Mouse (Mus musculus) spleen, adult 2 months (tissue): ENCODE measurements around the gene Ifitm1. TPM values are rescaled to one million over a fixed set of nuclear protein-coding genes. Genes with fewer than 3 reads are reported as not detected.

ENCODE experiments used
- DNase-seq, 2 experiments: peaks; one replicate each; pipeline versions ENCODE4 v3.0.0 to v3.0.0-alpha.2; 2012 to 2021; ENCODE audit warnings: low spot score in 2 of 2, low read depth in 1 of 2
- H3K27ac ChIP-seq: fragments of 200-500 bp; 2 replicates; pipeline ENCODE4 v1.5.1; 2012; ENCODE audit warnings: low read length, inconsistent platforms; ENCODE audit not compliant: insufficient read depth
- H3K27me3 ChIP-seq: fragments of 200-500 bp; 2 replicates; pipeline ENCODE4 v1.6.1; 2012; ENCODE audit warnings: mild to moderate bottlenecking, moderate library complexity, low read length, inconsistent platforms; ENCODE audit not compliant: control insufficient read depth, insufficient read depth
- H3K36me3 ChIP-seq: fragments of 200-500 bp; 2 replicates; pipeline ENCODE4 v1.6.1; 2012; ENCODE audit warnings: mild to moderate bottlenecking, low read length, inconsistent platforms; ENCODE audit not compliant: control insufficient read depth, insufficient read depth
- H3K4me1 ChIP-seq: fragments of 200-500 bp; 2 replicates; pipeline ENCODE4 v1.6.1; 2011; ENCODE audit warnings: inconsistent platforms; ENCODE audit not compliant: control insufficient read depth, insufficient read depth, insufficient read length
- H3K4me3 ChIP-seq: fragments of 200-500 bp; 2 replicates; pipeline ENCODE4 v1.5.1; 2011; ENCODE audit warnings: mild to moderate bottlenecking, inconsistent platforms; ENCODE audit not compliant: insufficient read depth, insufficient read length; ENCODE audit errors: extremely low read depth
- CTCF ChIP-seq: fragments of 200-500 bp; IDR thresholded peaks from 2 replicates; pipeline ENCODE4 v1.5.1; 2011; ENCODE audit warnings: mild to moderate bottlenecking, inconsistent platforms; ENCODE audit not compliant: insufficient read depth, insufficient read length, insufficient replicate concordance; ENCODE audit errors: extremely low read depth
- POLR2A ChIP-seq: fragments of 200-500 bp; IDR thresholded peaks from 2 replicates; pipeline ENCODE4 v1.6.1; 2011; ENCODE audit warnings: low read depth, low read length, inconsistent platforms
- WGBS: fragments of 180-500 bp; shearing (Covaris S2); methylation state at CpG from one replicate; pipeline ENCODE4 v1.1.7; 2018; 5-methylcytosine and 5-hydroxymethylcytosine counted together
- polyA plus RNA-seq: library from polyadenylated mRNA; depleted of rRNA; stranded (reverse); fragments of >200 nt; gene quantifications from 2 replicates; pipeline ENCODE4 v1.2.3, GENCODE M21; 2012

The Ifitm1 gene
- polyA plus RNA-seq, 1 experiment, result 159 TPM

DNA sequence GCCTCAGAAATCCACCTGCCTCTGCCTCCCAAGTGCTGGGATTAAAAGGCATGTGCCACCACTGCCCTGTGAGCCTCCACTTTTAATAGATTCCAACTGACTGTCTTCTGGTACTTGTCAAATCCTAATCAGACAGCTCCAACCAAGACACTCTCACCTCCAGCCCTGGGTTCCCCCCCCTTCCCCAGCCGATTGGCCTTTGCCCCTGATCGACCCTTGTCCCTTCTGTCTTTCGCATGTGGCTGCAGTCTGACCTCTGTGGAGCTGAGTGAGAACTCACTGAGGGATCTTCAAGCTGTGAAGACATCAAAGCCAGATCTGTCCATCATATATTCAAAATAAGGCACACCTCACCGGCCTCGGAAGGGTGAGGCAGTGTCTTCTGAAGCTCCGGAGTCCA lies 39.8 kb upstream of the Ifitm1 start:
- no peak for DNase-seq
- Histone ChIP-seq H3K27me3 (peaks cover 10% of the 10 kb centered on the region), H3K36me3 (no peaks in the 10 kb centered on the region), H3K27ac (no peak overlapping the region), H3K4me1 (peaks cover 4% of the 10 kb centered on the region; the same call in 1 of the 2 replicates), H3K4me3 (no peak overlapping the region)
- 93% methylated on average over 6 of the region's 6 CpGs for WGBS
- no peak for TF ChIP-seq POLR2A
- TF ChIP-seq CTCF, result no peak

DNA sequence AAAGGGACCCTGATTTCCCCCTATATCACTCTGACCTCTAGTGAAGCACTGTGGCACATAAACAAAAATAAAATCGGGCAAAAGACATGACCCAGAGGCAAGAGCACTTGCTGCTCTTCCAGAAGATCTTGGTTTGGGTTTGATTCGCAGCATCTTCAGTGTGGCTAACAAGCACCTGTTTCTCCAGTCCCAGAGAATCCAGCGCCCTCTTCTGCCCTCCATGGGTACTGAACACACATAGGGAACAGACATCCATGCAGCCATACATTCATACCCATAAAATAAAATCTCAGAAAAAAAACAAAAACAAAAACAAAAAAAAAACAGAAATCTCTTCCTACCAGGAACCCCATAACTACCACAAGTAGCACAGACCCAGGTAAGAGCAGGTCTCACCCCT lies 28.6 kb upstream of the Ifitm1 start:
- peaks cover 8% of the 10 kb centered on the region; the same call in 1 of the 2 replicates for H3K4me1 ChIP-seq
- H3K27ac ChIP-seq, result no peak overlapping the region
- 66% methylated on average over 3 of the region's 3 CpGs for WGBS
- no peak overlapping the region for H3K4me3 ChIP-seq
- no peaks in the 10 kb centered on the region for H3K36me3 ChIP-seq
- DNase-seq, result no peak
- H3K27me3 ChIP-seq, result no peaks in the 10 kb centered on the region
- TF ChIP-seq CTCF, result no peak
- TF ChIP-seq POLR2A, result no peak

DNA sequence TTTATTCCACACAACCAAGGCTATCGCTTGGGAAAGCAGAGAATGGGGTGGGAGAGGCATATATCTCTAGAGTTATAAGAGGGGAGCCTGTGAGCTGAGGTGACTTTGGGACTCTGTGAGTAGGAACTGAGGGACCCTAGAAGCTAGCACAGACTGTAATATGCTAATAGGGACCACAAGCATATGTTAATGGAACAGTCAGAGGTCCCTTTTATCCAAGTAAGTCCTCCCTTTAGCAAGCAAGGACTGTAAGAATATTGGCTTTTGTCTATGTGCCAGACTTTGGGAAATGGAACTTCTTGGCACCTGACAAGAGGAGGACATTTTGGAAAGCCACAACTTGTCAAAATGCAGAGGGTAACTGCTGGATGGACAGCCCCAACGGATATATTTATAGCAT lies 28.1 kb upstream of the Ifitm1 start:
- H3K4me1 ChIP-seq, result peaks cover 8% of the 10 kb centered on the region; the same call in 1 of the 2 replicates
- H3K27me3 ChIP-seq, result no peaks in the 10 kb centered on the region
- H3K36me3 ChIP-seq, result no peaks in the 10 kb centered on the region
- DNase-seq, result no peak
- 79% methylated on average over 2 of the region's 2 CpGs for WGBS
- TF ChIP-seq POLR2A, result no peak
- no peak for TF ChIP-seq CTCF
- no peak overlapping the region for H3K4me3 ChIP-seq
- H3K27ac ChIP-seq, result no peak overlapping the region

DNA sequence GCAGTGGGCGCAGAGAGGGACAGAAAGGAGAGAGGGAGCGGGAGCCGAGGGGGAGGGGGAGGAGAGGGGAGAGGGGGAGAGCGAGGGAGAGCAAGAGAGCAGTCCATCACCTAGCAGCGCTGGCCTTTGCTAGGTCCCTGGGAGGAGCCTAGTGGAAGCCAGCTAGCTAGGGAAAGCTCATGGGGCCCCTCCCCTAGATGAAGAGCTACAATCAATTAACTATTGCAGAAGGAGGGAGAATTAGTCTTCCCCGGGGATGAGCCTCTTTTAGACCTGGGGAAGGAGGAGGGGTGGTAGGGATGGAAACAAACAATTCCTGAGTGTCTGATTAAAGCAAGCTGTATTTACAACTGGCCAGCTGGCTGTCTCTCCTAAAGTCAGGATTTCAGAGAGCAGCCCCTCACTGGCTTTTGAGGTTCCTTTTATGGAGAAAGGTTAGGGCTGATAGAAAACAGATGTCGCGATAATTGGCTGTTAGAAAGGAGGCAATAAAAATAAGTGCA lies 27.3 kb upstream of the Ifitm1 start:
- 90% methylated on average over 8 of the region's 8 CpGs for WGBS
- peaks cover 8% of the 10 kb centered on the region; the same call in 1 of the 2 replicates for H3K4me1 ChIP-seq
- no peak for DNase-seq

DNA sequence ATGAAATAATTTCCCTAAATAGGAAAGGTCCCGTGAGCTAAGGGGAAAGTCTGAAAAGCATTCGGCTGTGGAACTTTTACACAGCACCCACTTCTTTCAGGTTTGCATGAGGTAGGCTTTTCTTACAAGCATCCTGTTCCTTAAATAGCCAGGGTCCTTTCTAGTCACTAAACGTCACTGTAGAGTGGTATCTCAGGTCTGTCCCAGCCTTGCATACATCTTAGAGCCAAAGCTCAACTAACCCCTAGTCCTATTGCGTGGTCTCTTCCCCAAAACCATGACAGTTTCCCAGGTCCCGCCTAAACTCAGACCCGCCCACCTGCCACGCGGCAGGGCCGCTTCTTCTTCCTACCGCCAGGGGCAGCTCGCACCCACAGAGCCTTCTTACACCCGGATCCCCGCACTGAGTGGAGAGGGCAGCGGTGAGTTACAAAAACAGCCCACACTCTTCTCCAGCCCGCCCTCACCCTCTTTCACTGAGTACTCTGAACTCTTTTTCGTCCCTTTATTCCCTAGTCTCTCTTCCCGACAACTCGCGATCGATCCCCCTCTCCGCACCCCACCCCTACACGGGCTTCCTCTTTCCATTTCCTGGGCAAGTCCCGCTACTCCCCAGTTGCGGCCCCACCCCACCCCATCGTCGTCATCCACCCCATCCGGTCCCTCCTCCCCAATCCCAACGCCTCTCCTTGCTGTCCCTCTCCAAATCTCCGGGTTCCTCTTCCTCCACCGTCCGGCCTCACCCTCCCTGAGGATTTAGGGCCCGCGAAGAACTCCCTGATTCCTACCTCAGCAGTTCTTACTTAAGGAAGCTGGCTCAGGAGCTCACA lies 25.6 kb upstream of the Ifitm1 start, which contains the start of gene Pgghg:
Pgghg (plus strand) TSS at position 170 of the 830 bp plus-strand sequence.
- peak; percentile 78 for TF ChIP-seq CTCF
- peak; percentile 37; the same call in 1 of the 2 replicates for TF ChIP-seq POLR2A
- DNase-seq, result peak; percentile 78 to 85
- peaks cover 9% of the 10 kb centered on the region; the same call in 1 of the 2 replicates for H3K4me1 ChIP-seq
- WGBS, result under 1% methylated on average over 33 of the region's 33 CpGs
- no peaks in the 10 kb centered on the region for H3K27me3 ChIP-seq
- H3K36me3 ChIP-seq, result no peaks in the 10 kb centered on the region
- H3K4me3 ChIP-seq, result peak within 1 kb of the TSS; percentile 60
- peak within 1 kb of the TSS; percentile 89 for H3K27ac ChIP-seq

More for the DNA sequence above, 27.3 kb upstream of the Ifitm1 start:
- Histone ChIP-seq H3K36me3 (no peaks in the 10 kb centered on the region), H3K27me3 (no peaks in the 10 kb centered on the region), H3K4me3 (no peak overlapping the region), H3K27ac (no peak overlapping the region)
- no peak for TF ChIP-seq CTCF
- TF ChIP-seq POLR2A, result no peak

DNA sequence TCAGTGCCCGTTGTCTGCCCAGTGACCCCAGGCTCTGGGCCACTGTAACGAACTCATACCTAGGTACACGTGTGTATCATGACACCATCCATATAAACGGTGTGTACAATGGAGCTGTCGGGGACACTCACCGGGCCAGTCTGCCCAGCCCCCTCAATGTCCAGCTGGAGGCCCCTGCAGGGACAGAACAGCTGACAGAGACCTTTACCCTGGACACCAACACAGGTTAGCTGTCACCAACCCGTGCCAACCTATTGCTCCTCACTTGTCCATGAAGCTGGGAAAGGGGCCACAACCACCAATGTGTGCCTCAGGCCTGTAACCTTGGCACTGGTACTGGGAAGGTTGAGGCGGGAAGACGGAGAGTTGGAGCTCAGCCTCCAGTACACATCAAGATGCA lies 24.7 kb upstream of the Ifitm1 start:
- Histone ChIP-seq H3K4me1 (peaks cover 18% of the 10 kb centered on the region; the same call in 1 of the 2 replicates), H3K36me3 (no peaks in the 10 kb centered on the region), H3K27ac (peak overlapping the region; percentile 89), H3K4me3 (peak overlapping the region; percentile 60; the same call in 1 of the 2 replicates), H3K27me3 (no peaks in the 10 kb centered on the region)
- WGBS, result 58% methylated on average over 9 of the region's 9 CpGs
- TF ChIP-seq POLR2A (no peak), CTCF (no peak)
- DNase-seq, result no peak
